Mouse (Mus musculus) MEL (cell line): Measurements from ENCODE around the gene Lima1.

ENCODE experiments used
- BHLHE40 ChIP-seq: IDR thresholded peaks from 2 replicates; pipeline ENCODE4 v1.6.1; 2012; ENCODE audit warnings: low read depth, mild to moderate bottlenecking, inconsistent platforms, low read length, improper control_type of control experiment, borderline replicate concordance
- ELF1 ChIP-seq: IDR thresholded peaks from 2 replicates; pipeline ENCODE4 v1.6.1; 2014; ENCODE audit warnings: low read depth, mild to moderate bottlenecking, inconsistent platforms, low read length, improper control_type of control experiment, moderate library complexity
- POLR2A ChIP-seq, 2 experiments: IDR thresholded peaks; 2 replicates each; pipeline ENCODE4 v1.6.1; 2011 to 2012; ENCODE audit warnings: low read length in 2 of 2, mild to moderate bottlenecking in 2 of 2, control low read depth in 1 of 2, improper control_type of control experiment in 1 of 2, low read depth in 1 of 2, moderate library complexity in 1 of 2; ENCODE audit not compliant: control insufficient read depth in 1 of 2, insufficient read depth in 1 of 2, poor library complexity in 1 of 2
- UBTF ChIP-seq: IDR thresholded peaks from 2 replicates; pipeline ENCODE4 v1.6.1; 2012; ENCODE audit warnings: low read depth, mild to moderate bottlenecking, inconsistent platforms, low read length, improper control_type of control experiment, moderate library complexity, borderline replicate concordance; ENCODE audit not compliant: insufficient read depth

DNA sequence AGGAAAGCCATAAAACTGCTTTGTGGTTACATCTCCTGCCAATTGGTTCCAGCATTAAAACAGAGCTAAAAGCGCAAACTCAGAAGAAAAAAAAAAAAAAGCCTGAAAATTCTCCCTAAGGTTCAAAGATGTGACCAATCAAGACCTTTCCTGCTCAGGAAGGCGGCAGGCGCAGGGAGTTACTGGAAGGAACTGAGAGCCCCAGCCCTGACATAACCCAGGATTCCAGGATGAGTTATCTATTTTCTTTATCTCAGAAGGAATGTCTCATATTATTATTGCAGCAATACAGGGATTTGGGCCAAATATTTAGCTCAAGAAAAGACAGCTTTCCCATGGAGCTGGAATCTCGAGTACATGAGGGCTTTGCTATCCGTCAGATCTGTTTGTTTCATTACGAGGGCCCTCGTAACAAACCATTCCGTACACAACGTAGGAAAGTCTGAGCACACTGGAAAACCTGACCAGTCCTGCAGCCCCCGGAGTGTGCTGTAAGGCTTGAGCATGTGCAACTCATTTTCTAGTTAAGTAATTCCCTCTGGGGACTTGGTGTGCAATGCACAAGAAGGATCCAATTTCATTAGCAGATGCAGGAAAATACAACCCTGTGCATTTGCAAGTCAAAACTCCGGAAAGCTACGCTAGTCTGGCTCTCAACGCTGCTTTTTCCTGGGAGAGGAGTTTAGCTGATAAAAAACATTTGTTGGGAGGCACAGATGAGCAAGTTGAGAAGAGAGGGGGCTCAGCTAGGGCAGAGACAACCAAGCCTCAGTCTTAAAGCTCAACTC lies 56.7 kb downstream of the Lima1 start:
- TF ChIP-seq UBTF: no peak
- TF ChIP-seq BHLHE40: no peak
- no peak for TF ChIP-seq ELF1
- no peak for TF ChIP-seq POLR2A (IDR thresholded peaks at IDR 0.05; ENCODE audit: control insufficient read depth in 1 of 2, insufficient read depth in 1 of 2, low read depth in 1 of 2, low read length in 2 of 2, poor library complexity in 1 of 2)
